23 mouse cellular contexts compared by ENCODE assay signal in the genomic region with DNA sequence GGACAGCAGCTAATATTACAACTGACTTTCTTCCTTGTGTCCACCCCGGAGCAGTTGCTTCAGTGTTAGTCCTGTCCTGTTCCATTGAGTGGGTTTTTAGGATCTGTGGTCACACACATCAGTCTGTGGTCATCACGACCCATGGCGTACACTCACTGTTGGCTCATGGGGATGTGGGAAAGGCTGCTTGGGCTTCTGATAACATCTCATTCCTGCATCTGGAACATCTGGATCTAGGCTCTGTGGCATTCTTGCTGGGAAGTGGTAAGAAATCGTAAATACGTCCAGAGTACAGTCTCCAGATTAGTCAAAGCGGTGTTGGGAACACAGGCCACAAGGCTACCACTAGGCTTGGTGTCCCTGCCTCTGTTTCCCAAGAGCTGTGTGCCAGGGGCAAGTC.
DNase-seq lines count a peak whose midpoint lies in the region; ATAC-seq and TF ChIP-seq lines count a peak whose summit lies in the region.
"Had no signal": no experiment of that assay in that cellular context is flagged by ENCODE, and none has a peak within 500 bp of the region (broad histone marks: within the 10 kb centered on the region; RNA-seq: fewer than 3 reads in every experiment).

No protein-coding gene starts in this region.

- H3K4me1 ChIP-seq in forebrain, embryonic 12.5 days: 0 out of 2 replicates have a peak, but pooled peaks cover 4% of the 10 kb centered on the region

- peak; percentile 54 for DNase-seq in fibroblast of lung, adult 2 months (ENCODE audit: low read depth)
- no peak for DNase-seq in yolk sac, embryonic 10.5 days (ENCODE audit: low spot score)
- DNase-seq in adrenal gland, adult 18-20 months (ENCODE audit: low spot score in 2 of 2): no peak
- DNase-seq: adrenal gland, adult 2 months; adrenal gland, postnatal 10 days; adrenal gland, postnatal 25 days; B cell, adult 2 months; cerebellum, adult 11 months; cerebellum, adult 18-20 months; cerebellum, adult 8-10 months; cerebellum, adult 9-11 months; cerebellum, postnatal 14 days; cerebellum, postnatal 36 days; embryo, embryonic 11 days had no signal

- ATAC-seq in forebrain, embryonic 12.5 days (ENCODE audit: low FRiP score): no peak
- ATAC-seq: activated CD4-positive, CD25-positive, alpha-beta regulatory T cell, adult 4 months; forebrain, embryonic 14.5 days; forebrain, embryonic 16.5 days; Patski had no signal

- no peak overlapping the region for H3K9ac ChIP-seq in forebrain, embryonic 12.5 days
- H3K9ac ChIP-seq: embryonic facial prominence, embryonic 13.5 days; embryonic facial prominence, embryonic 15.5 days had no signal

- no peaks in the 10 kb centered on the region for H3K27me3 ChIP-seq in C2C12 (ENCODE audit: control insufficient read depth, insufficient read depth, insufficient read length)
- peaks cover 19% of the 10 kb centered on the region for H3K27me3 ChIP-seq in forebrain, embryonic 12.5 days
- H3K27me3 ChIP-seq: embryonic facial prominence, embryonic 13.5 days; embryonic facial prominence, embryonic 15.5 days; Patski had no signal

- no peaks in the 10 kb centered on the region for H3K79me2 ChIP-seq in C2C12 (ENCODE audit: control insufficient read depth, insufficient read depth)

- H3K27ac ChIP-seq in forebrain, embryonic 12.5 days: no peak overlapping the region
- H3K27ac ChIP-seq: embryonic facial prominence, embryonic 13.5 days; embryonic facial prominence, embryonic 15.5 days had no signal

- 92% methylated on average over 6 of the region's 6 CpGs for WGBS in forebrain, embryonic 12.5 days

- H3ac ChIP-seq in C2C12 (ENCODE audit: control insufficient read depth, insufficient read length, low read depth): no peak overlapping the region

- no peaks in the 10 kb centered on the region for H3K79me3 ChIP-seq in C2C12 (ENCODE audit: low read depth)

- H3K9me3 ChIP-seq in forebrain, embryonic 12.5 days: no peaks in the 10 kb centered on the region
- H3K9me3 ChIP-seq: embryonic facial prominence, embryonic 13.5 days; embryonic facial prominence, embryonic 15.5 days had no signal

- TF ChIP-seq CTCF in C2C12 (IDR thresholded peaks at IDR 0.05; ENCODE audit: control insufficient read depth, insufficient read depth, insufficient read length): no peak

- no peak overlapping the region for H3K4me3 ChIP-seq in C2C12 (ENCODE audit: insufficient read depth, poor library complexity, severe bottlenecking)
- no peak overlapping the region for H3K4me3 ChIP-seq in forebrain, embryonic 12.5 days (replicated peaks)
- H3K4me3 ChIP-seq: embryonic facial prominence, embryonic 13.5 days; embryonic facial prominence, embryonic 15.5 days; erythroblast, embryonic 14.5 days had no signal

- no peak overlapping the region for H3K4me2 ChIP-seq in forebrain, embryonic 12.5 days
- H3K4me2 ChIP-seq: embryonic facial prominence, embryonic 13.5 days; embryonic facial prominence, embryonic 15.5 days had no signal

- H3K36me3 ChIP-seq in C2C12 (ENCODE audit: control insufficient read depth, insufficient read depth): no peaks in the 10 kb centered on the region
- no peaks in the 10 kb centered on the region for H3K36me3 ChIP-seq in forebrain, embryonic 12.5 days (replicated peaks)
- H3K36me3 ChIP-seq: embryonic facial prominence, embryonic 13.5 days; embryonic facial prominence, embryonic 15.5 days had no signal

TF ChIP-seq in C2C12, 6 proteins besides CTCF, POLR2A, EP300 and RAD21:
- TF ChIP-seq MYOD1 (IDR thresholded peaks at IDR 0.05; ENCODE audit: control insufficient read depth, insufficient read length, low read depth) (peak; percentile 57), USF1 (IDR thresholded peaks at IDR 0.05; ENCODE audit: low read depth) (no peak)
